Mouse (Mus musculus) CH12.LX (cell line): ENCODE results near the gene Cebpg.

ENCODE experiments used
- CTCF ChIP-seq, 2 experiments: IDR thresholded peaks in 1 of 2; conservative IDR thresholded peaks in 1 of 2; 2 replicates each; pipeline ENCODE4 v1.5.1; 2011 to 2012; ENCODE audit warnings: low read depth in 2 of 2, low read length in 2 of 2, improper control_type of control experiment in 1 of 2, inconsistent platforms in 1 of 2, mild to moderate bottlenecking in 1 of 2, moderate library complexity in 1 of 2
- EP300 ChIP-seq: IDR thresholded peaks from 2 replicates; pipeline ENCODE4 v1.6.1; 2011; ENCODE audit warnings: low read length, improper control_type of control experiment
- ETS1 ChIP-seq: conservative IDR thresholded peaks from 2 replicates; pipeline ENCODE4 v1.6.1; 2012; ENCODE audit warnings: low read depth, mild to moderate bottlenecking, inconsistent platforms, low read length, improper control_type of control experiment, moderate library complexity
- GABPA ChIP-seq: IDR thresholded peaks from 2 replicates; pipeline ENCODE4 v1.6.1; 2012; ENCODE audit warnings: low read depth, low read length, improper control_type of control experiment, inconsistent platforms; ENCODE audit not compliant: insufficient replicate concordance
- HCFC1 ChIP-seq: IDR thresholded peaks from 2 replicates; pipeline ENCODE4 v1.6.1; 2012; ENCODE audit warnings: low read depth, mild to moderate bottlenecking, inconsistent platforms, low read length, improper control_type of control experiment
- MAFK ChIP-seq: IDR thresholded peaks from 2 replicates; pipeline ENCODE4 v1.6.1; 2011; ENCODE audit warnings: low read length, improper control_type of control experiment; ENCODE audit not compliant: insufficient replicate concordance
- MAX ChIP-seq: IDR thresholded peaks from 2 replicates; pipeline ENCODE4 v1.6.1; 2011; ENCODE audit warnings: low read length, improper control_type of control experiment
- MAZ ChIP-seq: IDR thresholded peaks from 2 replicates; pipeline ENCODE4 v1.6.1; 2012; ENCODE audit warnings: low read depth, mild to moderate bottlenecking, inconsistent platforms, low read length, improper control_type of control experiment, moderate library complexity
- MEF2A ChIP-seq: IDR thresholded peaks from 2 replicates; pipeline ENCODE4 v1.6.1; 2014; ENCODE audit warnings: low read depth, mild to moderate bottlenecking, inconsistent platforms, low read length, improper control_type of control experiment, borderline replicate concordance
- NRF1 ChIP-seq: IDR thresholded peaks from 2 replicates; pipeline ENCODE4 v1.6.1; 2014; ENCODE audit warnings: low read depth, mild to moderate bottlenecking, inconsistent platforms, low read length, improper control_type of control experiment, moderate library complexity
- SIN3A ChIP-seq: IDR thresholded peaks from 2 replicates; pipeline ENCODE4 v1.6.1; 2012; ENCODE audit warnings: low read length, improper control_type of control experiment, inconsistent platforms
- USF1 ChIP-seq: IDR thresholded peaks from 2 replicates; pipeline ENCODE4 v1.6.1; 2014; ENCODE audit warnings: low read depth, mild to moderate bottlenecking, inconsistent platforms, low read length, improper control_type of control experiment
- ZC3H11A ChIP-seq: IDR thresholded peaks from 2 replicates; pipeline ENCODE4 v1.6.1; 2012; ENCODE audit warnings: low read depth, mild to moderate bottlenecking, inconsistent platforms, low read length, improper control_type of control experiment
- ZMIZ1 ChIP-seq: IDR thresholded peaks from 2 replicates; pipeline ENCODE4 v1.6.1; 2012; ENCODE audit warnings: low read depth, mild to moderate bottlenecking, inconsistent platforms, low read length, improper control_type of control experiment

DNA sequence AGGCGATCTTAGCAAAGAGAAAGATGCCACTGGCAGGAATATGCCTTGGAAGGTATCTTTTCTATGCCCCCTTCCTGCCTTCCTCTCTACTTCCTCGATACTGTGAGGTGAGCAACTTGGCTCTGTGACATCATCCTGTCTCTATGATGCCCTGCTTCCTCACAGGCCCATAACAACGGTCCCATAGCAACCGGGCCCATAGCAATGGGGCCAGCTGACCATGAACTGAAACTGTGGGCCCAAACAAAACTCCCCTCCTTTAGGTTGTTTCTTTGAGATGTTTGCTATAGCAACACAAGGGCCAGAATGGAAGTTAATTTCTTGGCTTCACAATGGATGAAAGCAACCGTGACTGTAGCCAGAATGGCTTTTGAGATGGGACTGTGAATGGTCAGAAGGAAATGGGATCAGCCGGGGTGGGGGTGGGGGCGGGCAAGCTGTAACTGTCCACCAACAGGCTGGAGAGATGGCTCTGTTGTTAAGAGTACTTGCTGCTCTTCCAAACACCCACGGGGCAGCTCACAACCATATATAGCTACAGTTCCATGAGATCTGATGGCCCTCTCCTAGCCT is 10.4 kb upstream of the Cebpg start:
- TF ChIP-seq MAZ (no peak), ZMIZ1 (no peak), MAX (no peak), MEF2A (no peak), HCFC1 (no peak), ZC3H11A (no peak), EP300 (no peak), MAFK (no peak), CTCF (conservative IDR thresholded peaks at IDR 0.05 in 1 of 2, IDR thresholded peaks at IDR 0.05 in 1 of 2; ENCODE audit: low read depth in 2 of 2, low read length in 2 of 2) (no peak), USF1 (no peak), NRF1 (no peak), ETS1 (no peak), GABPA (no peak), SIN3A (no peak)
